Mouse (Mus musculus) frontal cortex, postnatal 36 days (tissue): ENCODE measurements at regions not wholly inside any gene's neighbourhood (a gene's known extent, or its start where the extent isn't known, plus 50 kb on each side); places are given as distances from the start of the nearest gene placed in this dataset.

Experiments used
- DNase-seq, 2 experiments: peaks; one replicate each; pipeline ENCODE4 v3.0.0; 2022; ENCODE audit warnings: low spot score in 2 of 2

GRCm38 (mm10) chr7:117103035-117103434, 277.7 kb upstream of the Xylt1 start:
- DNase-seq: no peak

GRCm38 (mm10) chr7:117106691-117107191, 274.0 kb upstream of the Xylt1 start:
- peak; percentile 72 to 81 for DNase-seq

- DNase-seq: peak; percentile 61 to 76
Measured at GRCm38 (mm10) chr7:117108391-117108790, 272.4 kb upstream of the Xylt1 start.

GRCm38 (mm10) chr7:117127728-117128127, 253.1 kb upstream of the Xylt1 start:
- no peak for DNase-seq

GRCm38 (mm10) chr7:117134869-117135268, 245.9 kb upstream of the Xylt1 start:
- DNase-seq: no peak

GRCm38 (mm10) chr7:117138681-117139080, 242.1 kb upstream of the Xylt1 start:
- no peak for DNase-seq

- DNase-seq: peak; percentile 54 to 77
Measured at GRCm38 (mm10) chr7:117139245-117139970, 241.4 kb upstream of the Xylt1 start.

- DNase-seq: no peak
Measured at GRCm38 (mm10) chr7:117139971-117140247, 240.9 kb upstream of the Xylt1 start.

- DNase-seq: peak in 1 of 2 experiments; percentile 64
Measured at GRCm38 (mm10) chr7:117146809-117147208, 234.0 kb upstream of the Xylt1 start.

GRCm38 (mm10) chr7:117150355-117150754, 230.4 kb upstream of the Xylt1 start:
- DNase-seq: no peak

GRCm38 (mm10) chr7:117153826-117154550, 226.8 kb upstream of the Xylt1 start:
- DNase-seq: peak in 1 of 2 experiments; percentile 43

- DNase-seq: no peak
Measured at GRCm38 (mm10) chr7:117161193-117161908, 219.4 kb upstream of the Xylt1 start.

GRCm38 (mm10) chr7:117174811-117175422, 205.9 kb upstream of the Xylt1 start:
- DNase-seq: peak; percentile 47 to 75

- DNase-seq: no peak
Measured at GRCm38 (mm10) chr7:117184011-117184410, 196.8 kb upstream of the Xylt1 start.

- DNase-seq: no peak
Measured at GRCm38 (mm10) chr7:117185891-117186290, 194.9 kb upstream of the Xylt1 start.

GRCm38 (mm10) chr7:117196611-117197010, 184.2 kb upstream of the Xylt1 start:
- DNase-seq: no peak

GRCm38 (mm10) chr7:117226294-117226693, 154.5 kb upstream of the Xylt1 start:
- DNase-seq: no peak

- no peak for DNase-seq
Measured at GRCm38 (mm10) chr7:117229619-117230018, 151.2 kb upstream of the Xylt1 start.

GRCm38 (mm10) chr7:117256819-117257218, 124.0 kb upstream of the Xylt1 start:
- DNase-seq: no peak

GRCm38 (mm10) chr7:117258557-117258956, 122.2 kb upstream of the Xylt1 start:
- DNase-seq: no peak

GRCm38 (mm10) chr7:117259151-117259550, 121.6 kb upstream of the Xylt1 start:
- peak in 1 of 2 experiments; percentile 55 for DNase-seq
